Mouse (Mus musculus) spleen, postnatal 0 days (tissue): ENCODE measurements around the gene Ccni. TPM values are rescaled to one million over a fixed set of nuclear protein-coding genes. Genes with fewer than 3 reads are reported as not detected.

ENCODE experiments used
- polyA plus RNA-seq: library from polyadenylated mRNA; unstranded; fragments of >200 nt; fragmentation: Nextera tagmentation; extraction: Ambion mirVana; gene quantifications from 2 replicates; pipeline ENCODE4 v1.2.1, GENCODE M21; 2015

Ccni gene
- 67.5 and 68.9 TPM in 2 replicates for polyA plus RNA-seq

DNA sequence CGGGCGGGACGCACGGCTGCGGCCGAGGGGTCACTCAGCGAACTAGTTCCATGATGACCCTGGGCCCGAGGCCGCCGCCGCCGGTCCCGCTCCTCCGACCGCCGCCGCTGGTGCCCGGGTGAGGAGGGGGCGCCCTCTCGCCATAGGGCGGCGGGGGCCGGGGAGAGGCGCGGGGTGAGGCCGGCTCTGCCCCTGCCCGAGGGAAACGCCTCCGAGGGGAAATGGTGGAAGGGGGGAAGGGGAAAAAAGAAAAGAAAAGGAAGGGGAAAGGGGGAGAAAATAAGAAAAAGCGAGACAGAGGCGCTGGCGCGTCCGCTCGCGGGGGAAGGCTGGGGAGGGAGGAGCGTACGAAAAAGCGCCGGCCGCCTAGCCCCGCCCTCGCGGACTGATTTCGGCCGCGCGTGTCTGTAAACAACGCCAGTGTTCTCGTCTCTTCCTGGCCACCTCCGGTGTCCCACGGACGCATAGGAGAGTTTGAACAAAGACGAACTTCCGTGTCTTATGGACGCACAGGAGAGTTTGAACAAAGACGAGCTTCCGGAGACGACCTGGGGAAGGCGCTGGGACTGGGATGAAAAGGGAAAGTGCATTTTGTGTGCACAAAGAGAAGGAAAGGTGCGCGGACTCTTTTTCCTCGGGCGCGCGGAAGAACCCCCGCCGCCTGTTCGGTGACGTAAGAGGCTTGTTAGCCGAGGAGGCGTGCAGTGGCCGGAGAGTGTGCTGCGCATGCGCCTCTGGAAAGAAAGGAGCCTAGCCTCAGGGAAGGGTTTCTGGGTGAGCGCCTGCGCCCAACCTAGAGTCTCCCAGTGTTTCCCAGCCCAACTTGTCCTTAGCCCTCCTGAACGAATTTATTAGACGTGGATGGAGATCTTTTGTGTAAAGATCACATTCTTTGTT, at the start of gene Ccni, which contains the start of gene 2010109A12Rik:
Ccni (minus strand) TSS at position 387 of the 897 bp plus-strand sequence.
2010109A12Rik (plus strand) TSS at position 410 of the 897 bp plus-strand sequence.

Other genes with a start within 250 kb of the Ccni start
- not detected in 2 replicates for gene Sowahb, start 161.5 kb downstream of the Ccni start, polyA plus RNA-seq
- gene Sept11, start 113.1 kb downstream of the Ccni start, polyA plus RNA-seq: 34.0 and 39.8 TPM in 2 replicates
- gene 2010109A12Rik, start within 50 bp of the Ccni start, polyA plus RNA-seq: 2.7 and 3.0 TPM in 2 replicates
- gene Ccng2, start 60.8 kb upstream of the Ccni start, polyA plus RNA-seq: 22.6 and 27.7 TPM in 2 replicates